Mouse (Mus musculus): ENCODE results near the gene Ppdpf.

DNA sequence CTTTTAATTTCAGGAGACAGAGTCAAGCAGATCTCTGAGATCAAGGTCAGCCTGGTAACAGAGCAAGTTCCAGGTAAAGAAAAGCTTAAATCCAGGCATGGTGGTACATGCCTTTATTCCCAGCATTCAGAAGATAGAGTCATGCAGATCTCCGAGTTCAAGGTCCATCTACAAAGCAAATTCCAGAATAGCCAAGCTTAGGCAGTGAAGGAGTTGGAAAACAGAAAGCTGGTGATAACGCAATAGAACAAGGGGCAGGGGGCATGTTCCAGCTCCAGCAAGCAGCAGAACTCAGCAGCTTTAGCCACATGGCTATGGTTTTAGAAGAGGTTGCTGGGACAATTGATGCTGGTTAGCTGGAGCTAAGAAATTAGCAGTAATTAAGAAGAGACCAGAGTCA lies 37.9 kb downstream of the Ppdpf start:
- TF ChIP-seq CTCF (IDR thresholded peaks at IDR 0.05; ENCODE audit: borderline replicate concordance, insufficient read depth, low read length) (no peak), POLR2A (IDR thresholded peaks at IDR 0.05; ENCODE audit: low read depth, low read length) (no peak)

Measured in embryonic fibroblast, embryonic 13.5 days (primary cell).